Mouse (Mus musculus) cerebellum, adult 11-12 months (tissue): Measurements from ENCODE around the gene Fzr1.

ENCODE experiments used
- DNase-seq: peaks from one replicate; pipeline ENCODE4 v3.0.0; 2022

Fzr1 gene

DNA sequence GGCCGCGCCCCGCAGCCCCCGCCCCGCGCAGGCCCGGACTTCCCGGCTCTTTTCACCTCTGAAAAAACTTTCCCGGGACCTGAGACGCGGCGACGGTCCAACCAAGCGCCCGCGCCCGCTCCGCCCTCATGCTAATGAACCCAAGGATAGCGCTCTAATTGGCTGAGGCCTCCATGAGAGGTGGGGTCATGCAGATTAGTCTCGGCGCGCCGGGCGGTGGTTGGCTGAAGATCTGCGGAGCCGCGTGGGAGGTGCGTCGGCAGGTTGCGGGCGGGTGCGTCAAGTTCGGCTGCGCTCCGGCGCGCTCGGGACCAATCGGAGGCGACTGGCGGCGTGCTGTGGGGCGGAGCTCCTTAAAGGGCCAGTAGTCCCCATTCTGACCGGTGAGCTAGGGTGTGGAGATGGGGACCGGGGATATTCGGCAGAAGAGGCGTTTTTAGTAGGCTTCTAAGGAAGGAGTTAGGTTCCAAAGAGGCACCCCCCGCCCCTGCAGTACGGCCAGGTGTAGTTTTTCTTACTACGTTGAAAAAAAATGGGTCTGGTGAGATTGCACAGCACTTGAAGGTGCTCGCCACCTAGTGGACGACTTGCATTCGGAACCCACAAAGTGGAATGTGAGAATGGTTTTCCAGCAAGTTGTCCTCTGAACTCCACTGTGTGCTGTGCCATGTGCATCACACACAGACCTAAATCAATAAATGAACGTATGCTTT lies 27.8 kb downstream of the Fzr1 start, which contains the start of gene Hmg20b:
Hmg20b (minus strand) TSS at position 130 of the 713 bp plus-strand sequence.
- peak; percentile 99 for DNase-seq

DNA sequence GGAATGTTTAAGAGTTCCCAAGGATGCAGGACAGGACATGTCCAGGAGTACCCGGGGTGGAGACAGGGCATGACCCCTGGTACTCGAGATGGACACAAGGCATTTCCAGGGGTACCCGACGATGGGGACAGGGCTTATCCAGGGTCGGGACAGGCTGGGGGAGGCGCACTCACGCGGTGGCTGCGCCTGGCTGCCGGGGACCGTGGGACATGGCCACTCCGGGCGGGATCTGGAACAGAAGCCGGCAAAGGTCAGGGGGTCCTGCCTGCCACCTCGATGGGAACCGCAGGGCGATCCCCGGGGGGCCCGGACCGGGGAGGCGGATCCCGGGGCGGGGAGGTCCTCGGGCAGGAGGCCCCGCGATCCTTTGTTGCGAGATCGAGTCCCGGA lies 28.4 kb downstream of the Fzr1 start:
- no peak for DNase-seq

DNA sequence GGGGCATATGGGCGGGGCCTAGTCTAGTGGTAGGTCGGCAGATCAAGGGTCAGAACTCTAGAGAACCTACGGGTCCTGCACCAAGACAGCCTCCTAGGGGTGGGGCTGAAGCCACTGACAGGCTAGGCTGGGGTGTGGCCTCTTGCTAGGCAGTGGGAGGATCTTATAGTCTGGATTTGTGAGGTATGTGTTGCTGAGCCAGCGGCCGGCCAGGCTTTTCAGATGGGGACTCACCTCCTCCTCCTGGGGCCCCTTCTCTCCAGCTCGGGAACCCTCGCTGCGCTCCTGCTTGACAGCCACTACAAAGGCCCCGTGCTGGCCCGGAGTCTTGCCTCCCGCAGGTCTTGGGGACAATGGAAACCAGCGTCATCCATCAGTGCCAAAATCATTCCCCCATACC lies 29.2 kb downstream of the Fzr1 start:
- peak; percentile 66 for DNase-seq

DNA sequence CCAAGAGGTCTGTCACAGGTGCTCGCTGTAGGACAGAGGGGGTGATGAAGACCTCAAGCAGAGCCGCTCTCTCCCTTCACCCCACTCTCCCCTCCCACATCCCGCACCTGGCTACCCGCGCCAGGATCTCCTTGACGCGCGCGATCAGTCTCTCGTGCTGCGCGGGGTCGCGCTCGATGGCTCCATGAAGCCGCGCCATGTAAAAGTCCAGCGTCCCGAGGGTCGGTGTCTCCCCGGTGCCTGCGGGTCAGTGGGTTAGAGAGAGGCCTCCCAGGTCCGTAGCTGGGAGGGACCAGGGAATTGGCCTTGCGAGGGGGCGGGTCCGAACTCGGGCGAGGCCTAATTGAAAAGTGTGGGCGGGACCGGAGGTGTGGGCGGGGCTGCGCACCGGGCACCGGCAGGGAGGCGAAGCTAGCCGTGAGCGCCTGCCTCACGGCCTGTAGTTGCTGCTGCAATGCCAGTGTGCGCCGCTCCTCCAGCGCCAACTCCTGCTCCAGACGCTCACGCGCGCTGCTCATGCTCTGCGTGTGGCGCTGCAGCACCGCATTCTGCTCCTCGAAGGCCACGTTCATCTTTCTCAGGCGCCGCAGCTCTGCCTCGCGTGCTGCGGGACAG lies 31.8 kb downstream of the Fzr1 start:
- peak; percentile 46 for DNase-seq

DNA sequence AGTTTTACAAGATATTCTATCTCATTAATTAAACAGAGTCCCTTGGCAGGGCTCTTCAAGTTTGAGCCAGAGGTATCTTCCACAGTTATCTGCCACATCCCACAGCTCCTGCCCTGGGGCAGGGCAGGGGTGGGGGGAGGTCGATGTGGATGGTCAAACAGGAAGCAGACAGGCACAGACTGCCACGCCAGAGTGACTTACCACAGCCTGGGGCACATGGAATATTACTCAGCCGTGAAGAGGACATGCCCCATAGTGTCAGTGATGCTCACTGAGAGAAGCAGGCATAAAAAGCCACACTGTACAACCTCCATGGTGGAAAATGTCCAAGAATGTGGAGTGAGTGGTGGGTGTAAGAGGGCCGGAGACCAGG lies 33.2 kb downstream of the Fzr1 start:
- DNase-seq, result peak; percentile 27

DNA sequence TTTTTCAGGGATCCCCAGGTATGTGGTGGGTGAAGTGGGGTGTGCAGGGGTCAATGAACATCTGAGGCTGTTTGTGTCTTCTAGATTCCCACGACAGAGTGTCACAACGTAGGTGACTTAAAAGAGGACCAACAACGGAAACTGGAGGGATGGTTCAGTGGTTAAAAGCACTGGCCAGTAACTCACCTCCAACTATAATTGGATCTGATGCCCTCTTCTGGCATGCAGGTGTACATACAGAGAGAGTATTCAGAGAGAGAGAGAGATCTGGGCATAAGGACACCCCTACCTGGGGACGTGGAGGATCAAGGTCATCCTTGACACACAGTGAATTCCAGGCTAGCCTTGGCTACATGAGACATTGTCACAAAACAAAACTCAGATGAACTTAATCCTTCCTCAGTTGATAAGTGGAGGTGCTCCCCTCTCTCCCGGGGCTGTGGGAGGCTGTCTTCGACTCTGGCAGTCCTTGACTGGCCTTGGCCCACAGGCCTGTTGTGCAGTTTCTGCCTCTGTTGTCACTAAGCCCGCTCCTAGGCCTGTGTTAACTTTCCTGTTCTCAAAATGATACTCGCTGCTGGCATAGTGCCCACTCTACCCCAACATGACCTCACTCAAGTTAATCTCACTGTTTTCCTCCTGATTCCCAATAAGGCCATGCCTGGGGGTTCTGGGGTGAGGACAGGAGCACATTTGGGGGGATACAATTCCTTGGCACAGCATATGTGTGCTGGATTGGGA lies 33.7 kb downstream of the Fzr1 start:
- DNase-seq, result peak; percentile 18

DNA sequence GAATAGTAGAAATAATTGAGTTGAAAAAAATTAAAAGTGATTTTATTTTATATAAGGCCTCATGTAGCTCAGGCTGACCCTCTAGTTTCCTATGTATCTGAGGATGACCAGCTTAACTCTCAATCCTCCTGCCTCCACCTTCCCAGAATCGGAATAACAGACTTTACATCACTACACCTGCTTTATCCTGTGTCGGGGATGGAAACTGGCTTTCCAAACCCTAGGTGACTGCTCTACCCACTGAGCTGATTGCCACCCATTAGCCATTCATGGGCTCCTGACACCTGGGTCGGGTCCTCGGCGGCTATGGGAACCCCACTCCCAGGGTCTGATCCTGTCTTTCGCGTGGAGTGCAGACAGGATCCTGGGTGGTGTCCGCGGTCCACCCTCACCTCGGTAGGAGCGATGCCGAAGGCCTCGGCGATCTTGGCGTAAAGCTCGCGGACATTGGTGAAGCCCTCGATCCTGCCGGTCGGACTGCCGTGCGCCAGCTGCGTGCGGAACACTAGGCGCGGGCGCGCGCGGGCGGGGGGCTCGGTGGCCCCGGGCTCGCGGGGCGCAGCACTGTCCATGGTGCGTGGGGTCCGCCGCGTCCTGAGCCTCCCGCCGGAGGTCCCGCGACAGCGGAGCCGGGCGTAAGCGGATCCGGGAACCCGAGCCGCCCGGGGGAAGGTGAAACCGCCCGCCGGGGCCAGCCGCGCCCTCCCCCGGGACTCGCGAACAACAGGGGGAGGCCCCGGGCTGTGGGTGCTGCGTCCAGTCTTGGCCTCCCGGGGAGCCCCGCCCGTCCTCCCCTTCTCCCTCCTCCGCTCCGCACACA lies 35.4 kb downstream of the Fzr1 start, which contains the start of gene Gipc3:
Gipc3 (minus strand) TSS at position 581 of the 820 bp plus-strand sequence.
- no peak for DNase-seq

DNA sequence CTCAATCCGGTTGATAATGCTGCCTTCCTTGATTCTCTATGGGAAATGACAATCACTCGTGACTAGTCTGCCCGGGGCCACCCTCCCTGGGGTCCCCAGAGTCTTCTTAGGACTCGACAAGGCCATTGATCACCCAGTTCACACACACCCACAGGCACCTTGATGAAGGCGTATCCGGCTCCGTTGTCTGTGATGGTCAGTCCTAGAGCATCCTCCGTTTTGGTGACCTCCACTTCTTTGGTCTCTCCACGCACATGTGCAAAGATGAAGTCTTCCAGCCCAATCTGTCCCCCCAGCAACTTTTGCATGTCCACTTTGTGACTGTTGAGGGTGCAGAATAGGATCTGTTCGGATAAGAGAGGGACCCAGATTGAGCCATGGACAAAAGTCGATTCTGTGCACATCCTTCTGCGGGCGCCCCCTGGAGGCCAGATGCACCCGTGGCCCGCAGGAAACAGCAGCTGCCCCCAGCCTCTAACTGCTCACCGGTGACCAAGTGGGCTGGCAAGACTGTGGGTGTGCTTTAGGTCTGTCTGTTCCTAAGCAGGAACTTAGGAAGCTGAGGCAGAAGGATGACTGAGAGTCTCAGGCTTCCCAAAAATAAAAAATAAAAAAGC lies 36.9 kb downstream of the Fzr1 start:
- DNase-seq, result peak; percentile 42

DNA sequence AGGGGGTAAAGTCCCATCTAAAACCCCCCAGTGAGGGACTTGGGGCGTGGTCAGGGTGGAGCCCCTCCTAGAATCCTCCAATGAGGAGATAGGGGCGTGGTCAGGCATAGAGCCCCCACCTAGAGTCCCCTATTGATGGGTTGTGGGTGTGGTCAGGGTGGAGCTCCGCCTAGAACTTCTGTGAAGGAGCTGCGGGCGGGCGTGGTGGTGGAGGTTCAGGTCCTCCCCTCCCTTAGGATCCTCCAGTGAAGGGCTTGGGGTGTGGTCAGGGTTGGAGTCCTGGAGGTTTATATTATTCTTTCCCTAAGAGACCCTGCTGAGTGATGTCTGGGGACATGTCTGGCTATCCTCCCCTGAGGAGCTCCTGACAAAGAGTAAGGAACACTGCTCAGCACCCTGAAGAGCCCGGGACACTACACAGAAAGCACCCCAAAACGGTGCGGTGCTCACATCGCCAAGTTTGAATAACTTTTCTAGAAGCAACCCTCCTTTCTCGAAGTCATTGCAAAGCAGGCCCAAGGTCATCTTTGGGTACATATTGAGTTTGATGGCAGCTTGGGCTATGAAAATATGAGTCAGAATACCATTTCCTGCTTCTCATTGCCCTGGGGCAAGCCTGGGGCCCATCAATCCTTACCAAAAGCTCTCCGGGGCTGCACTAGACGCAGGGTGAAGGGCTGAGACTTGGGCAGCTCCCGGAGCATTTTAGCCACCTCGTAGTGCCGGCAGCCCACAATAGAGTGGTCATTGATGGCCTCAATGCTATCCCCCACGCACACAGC lies 37.6 kb downstream of the Fzr1 start:
- peak; percentile 26 for DNase-seq

DNA sequence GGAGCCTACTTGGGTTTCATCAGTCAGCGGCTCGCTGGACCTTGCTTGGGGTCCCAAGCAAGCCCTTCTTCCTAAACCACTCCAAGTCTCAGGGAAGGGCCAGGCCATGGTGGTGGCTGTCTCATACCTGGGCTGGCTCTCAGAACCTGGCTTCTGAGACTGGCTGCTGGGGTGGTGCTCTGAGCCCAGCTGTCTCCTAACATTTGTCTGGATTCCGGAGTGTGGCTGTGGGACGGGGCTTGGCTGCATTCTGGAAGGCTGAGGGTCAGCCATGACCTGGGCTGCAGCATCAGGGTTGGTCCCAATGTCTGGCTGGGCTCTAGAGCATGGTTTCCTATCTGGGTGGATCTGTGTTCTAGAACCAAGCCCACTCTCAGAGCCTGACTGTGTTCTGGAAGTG lies 41.8 kb downstream of the Fzr1 start:
- no peak for DNase-seq

DNA sequence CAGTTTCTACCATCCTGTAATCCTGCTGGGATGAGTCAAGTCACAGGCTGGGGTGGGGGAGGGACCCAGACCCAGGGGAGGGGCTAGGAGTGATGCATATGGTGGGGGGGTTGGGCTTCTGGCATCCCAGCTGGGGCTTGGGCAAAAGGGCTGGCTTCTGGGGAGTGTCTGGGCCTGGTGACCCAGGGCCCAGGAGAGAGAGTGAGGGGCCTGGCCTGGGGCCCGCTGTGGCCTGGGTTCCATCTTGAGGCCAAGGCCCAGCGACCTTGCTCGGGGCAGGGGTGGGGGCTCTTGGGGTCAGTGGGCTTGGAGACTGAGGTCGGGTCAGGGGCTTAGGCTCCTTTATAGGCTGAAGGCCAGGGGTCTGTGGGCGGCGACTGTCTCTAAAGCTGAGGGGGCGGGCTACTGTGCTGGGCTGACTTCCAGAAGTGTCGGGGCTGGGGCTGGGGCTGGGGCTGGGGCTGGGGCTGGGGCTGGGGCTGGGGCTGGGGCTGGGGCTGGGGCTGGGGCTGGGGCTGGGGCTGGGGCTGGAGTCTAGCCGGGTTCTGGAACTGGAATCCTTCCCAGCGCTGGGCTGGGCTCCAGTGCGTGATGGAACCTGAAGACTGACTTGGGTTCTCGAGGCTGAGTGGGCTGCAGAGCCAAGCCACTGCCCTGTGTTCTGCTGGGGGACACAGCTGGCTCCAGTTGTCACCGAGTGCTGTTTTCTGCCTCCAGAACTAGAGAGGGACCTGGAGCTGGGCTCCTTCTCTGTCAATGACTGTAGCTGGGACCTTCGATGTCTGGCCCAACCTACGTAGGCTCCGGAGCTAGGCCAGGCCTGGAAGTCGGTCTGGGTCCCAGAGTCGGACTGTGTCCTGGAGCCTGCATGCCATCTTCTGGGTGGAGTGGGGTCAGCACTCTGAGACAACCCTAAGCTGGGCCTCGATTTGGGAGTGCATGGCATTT lies 42.6 kb downstream of the Fzr1 start:
- no peak for DNase-seq

DNA sequence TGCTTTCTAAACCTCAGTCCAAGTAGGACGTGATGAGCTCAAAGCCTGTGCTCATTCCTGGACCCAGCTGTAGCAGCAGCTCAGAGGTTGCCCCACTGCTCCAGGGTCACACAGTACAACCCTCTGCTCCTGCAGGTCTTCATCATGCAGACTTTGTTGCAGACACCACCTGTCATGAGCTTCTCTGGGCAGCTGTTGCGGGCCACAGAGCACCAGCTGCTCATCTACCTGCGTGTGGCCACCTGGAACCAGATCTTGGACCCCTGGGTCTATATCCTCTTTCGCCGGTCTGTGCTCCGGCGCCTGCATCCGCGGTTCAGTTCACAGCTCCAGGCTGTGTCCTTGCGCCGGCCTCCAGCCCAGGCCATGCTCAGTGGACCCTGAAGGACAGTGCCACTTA lies 44.0 kb downstream of the Fzr1 start:
- no peak for DNase-seq

DNA sequence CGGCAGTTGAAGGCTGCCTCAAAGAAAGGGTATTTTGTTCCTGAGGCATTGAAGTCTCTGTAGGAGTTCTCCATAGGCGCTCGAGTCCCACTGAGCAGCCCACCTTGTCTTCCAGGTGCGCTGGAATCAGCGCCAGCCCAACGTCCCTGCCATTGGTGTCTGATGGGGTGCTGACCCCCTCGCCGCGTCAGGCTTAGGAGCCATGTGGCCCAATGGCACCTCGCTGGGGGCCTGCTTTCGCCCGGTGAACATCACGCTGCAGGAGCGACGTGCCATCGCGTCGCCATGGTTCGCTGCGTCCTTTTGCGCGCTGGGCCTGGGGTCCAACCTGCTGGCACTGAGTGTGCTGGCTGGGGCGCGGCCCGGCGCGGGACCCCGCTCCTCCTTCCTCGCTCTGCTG lies 46.0 kb downstream of the Fzr1 start:
- DNase-seq, result no peak

DNA sequence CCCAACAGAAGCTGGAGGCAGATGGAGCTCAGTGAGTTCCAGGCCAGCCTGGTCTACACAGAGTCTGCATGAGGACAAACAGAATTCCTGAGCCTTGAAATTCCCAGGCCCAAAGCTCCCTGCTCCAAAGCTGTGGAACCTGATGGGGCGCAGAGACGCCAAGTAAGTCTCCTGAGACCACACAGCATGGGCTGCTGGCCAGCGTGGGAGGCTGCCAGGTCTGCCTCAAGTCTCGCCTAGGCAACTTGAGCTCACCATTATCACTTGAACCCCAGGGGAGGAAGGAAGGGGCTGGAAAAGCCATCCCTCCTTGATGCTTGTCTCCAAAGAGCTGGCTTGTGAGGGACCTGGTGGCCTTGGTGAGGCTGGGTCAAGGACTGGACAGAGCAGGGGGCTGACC lies 48.3 kb downstream of the Fzr1 start:
- no peak for DNase-seq

DNA sequence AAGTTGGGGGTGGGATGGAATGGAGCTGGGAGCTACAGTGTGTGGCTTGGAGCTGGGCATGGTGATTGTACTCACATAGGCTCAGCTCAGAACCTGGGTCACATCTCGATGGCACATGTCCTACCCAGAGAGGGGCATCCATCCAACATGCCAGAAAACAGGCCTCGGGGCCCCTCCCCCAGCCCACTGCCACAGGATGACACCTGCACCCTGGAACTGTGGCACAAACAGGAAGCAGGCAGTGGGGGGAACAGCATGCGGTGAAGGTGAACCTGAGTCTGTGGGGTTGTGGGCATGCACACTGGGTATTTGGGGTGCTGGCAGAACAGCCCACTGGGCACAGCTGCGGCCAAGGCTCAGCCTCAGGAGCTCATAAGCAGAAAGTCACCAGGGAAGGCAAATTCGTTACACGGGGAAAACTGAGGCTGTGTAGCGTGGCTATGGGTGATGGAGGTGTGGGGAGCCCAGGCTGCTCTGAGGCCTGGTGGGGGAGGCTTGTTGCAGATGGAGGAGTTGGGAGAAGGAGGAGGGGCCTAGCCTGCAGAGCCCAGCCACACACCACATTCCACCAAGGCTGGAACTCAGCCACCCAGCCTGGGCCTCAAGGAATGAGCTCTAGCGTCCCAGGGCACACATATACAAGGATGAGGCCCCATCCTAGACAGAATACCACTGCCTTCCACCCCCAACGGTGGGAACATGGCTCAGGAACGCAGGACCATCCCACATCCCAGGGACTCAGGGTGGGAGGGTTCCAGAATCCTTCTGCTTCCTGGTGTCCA lies 48.9 kb downstream of the Fzr1 start:
- DNase-seq, result no peak

DNA sequence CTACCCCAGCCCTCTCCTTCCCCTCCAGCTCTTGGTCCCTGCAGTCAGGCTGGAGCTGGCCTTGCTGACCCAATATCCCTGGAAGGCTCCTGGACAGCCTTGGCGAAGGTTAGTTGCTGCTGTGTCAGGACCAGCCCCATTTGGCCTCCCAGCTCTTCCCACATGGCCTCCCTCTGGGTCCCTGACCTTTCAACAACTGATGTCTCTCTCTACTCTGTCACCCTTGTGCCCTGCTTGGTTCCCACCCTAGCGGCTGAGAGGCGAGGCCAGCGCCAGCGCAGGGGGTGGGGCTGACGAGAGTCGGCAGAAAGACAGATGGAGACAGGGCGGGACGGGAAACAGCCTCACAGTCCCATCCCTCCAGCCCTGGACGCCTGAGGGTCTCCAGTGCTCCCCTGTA lies 49.9 kb downstream of the Fzr1 start, which contains the start of gene Tbxa2r:
Tbxa2r (plus strand) TSS at position 346 of the 400 bp plus-strand sequence.
- DNase-seq, result no peak

DNA sequence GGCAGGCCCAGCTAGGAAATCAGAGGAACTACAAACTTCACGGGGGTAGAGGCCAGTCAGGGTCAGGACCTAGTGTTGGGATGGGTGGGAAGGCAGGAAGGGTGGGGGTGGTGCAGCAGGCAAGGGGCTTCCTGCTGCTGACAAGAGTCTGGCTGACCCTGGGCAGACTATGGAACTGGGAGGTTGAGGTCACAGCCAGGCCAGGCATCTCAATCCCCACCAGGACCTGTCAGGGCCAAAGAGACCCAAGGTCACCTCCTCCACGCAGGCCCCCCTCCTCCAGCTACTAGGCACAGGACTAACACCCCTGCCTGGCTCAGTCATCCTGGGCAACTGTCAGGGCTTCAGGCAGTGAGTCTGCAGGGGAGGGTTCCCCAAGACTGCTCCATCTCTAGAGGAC lies 50.4 kb downstream of the Fzr1 start:
- no peak for DNase-seq

DNA sequence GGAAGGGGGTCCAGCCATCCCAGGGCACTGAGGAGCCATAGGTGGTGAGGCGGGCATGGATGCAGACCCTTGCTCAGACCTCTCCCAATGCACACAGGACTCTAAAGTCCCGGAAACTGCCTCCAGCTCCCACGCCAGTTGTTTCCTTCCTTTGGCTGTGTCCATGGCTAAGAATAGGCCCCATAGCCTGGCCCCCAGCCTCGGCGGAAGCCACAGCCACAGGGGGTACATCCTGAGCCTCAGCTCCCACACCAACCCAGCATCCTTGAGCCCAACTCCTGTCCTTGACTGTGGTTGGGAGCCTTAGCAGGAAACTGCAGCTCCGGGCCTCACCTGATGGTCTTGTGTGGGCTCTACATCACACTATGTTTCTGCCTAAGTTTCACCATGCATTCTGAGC lies 51.5 kb downstream of the Fzr1 start:
- DNase-seq, result no peak

DNA sequence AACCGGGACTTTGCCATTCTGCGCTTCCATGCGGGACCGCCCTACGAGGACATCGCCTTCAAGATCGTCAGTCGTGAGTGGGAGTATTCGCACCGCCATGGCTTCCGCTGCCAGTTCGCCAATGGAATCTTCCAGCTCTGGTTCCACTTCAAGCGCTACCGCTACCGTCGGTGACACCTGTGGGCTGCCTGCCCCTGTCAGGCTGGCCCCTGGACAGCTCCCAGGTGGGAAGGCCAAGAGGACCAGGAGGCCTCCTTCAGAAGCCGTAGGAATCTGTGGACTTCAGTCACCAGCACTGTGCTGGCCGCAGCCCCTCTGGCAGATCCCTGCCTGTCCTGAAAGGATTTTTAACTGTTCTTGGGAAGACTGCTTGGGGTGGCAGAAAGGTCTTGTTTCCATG lies 52.5 kb downstream of the Fzr1 start:
- peak; percentile 34 for DNase-seq

DNA sequence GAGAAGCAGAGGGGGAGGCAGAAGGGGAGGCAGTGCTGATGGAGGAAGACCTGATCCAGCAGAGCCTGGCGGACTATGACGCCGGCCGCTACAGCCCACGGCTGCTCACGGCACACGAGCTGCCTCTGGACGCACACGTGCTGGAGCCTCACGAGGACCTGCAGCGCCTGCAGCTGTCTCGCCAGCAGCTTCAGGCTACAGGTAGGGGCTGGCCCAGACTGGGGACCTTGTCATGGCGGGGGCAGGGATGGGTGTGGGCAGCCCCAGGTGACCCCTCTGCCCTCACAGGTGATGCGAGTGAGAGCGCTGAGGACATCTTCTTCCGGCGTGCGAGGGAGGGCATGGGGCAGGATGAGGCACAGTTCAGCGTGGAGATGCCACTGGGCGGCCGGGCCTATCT lies 53.1 kb downstream of the Fzr1 start:
- peak; percentile 46 for DNase-seq
